Mouse (Mus musculus): ENCODE results near the gene Ccdc184. TPM values are rescaled to one million over a fixed set of nuclear protein-coding genes. Genes with fewer than 3 reads are reported as not detected.

Gene Ccdc184
- polyA plus RNA-seq, 1 experiment from 2014 or later = 23.3 TPM

- no peak for ATAC-seq (ENCODE audit: low FRiP score, low read depth)
- Histone ChIP-seq H3K36me3 (no peaks in the 10 kb centered on the region), H3K4me3 (peak overlapping the region; percentile 52), H3K4me2 (replicated peaks) (peak overlapping the region; percentile 79), H3K4me1 (0 out of 2 replicates have a peak, but pooled peaks cover 5% of the 10 kb centered on the region), H3K9ac (replicated peaks) (peak overlapping the region; percentile 59), H3K27ac (replicated peaks) (peak overlapping the region; percentile 73), H3K9me3 (no peaks in the 10 kb centered on the region), H3K27me3 (peaks cover 17% of the 10 kb centered on the region)
- 4% methylated on average over 26 of the region's 26 CpGs for WGBS
Observed at GRCm38 (mm10) chr15:98180567-98181131, 13.7 kb downstream of the Ccdc184 start.

GRCm38 (mm10) chr15:98181132-98181711 lies 14.3 kb downstream of the Ccdc184 start:
- Histone ChIP-seq H3K36me3 (no peaks in the 10 kb centered on the region), H3K27ac (replicated peaks) (peak overlapping the region; percentile 73), H3K9me3 (no peaks in the 10 kb centered on the region), H3K27me3 (peaks cover 17% of the 10 kb centered on the region), H3K4me3 (peak overlapping the region; percentile 52), H3K4me2 (replicated peaks) (peak overlapping the region; percentile 79), H3K9ac (replicated peaks) (peak overlapping the region; percentile 59), H3K4me1 (0 out of 2 replicates have a peak, but pooled peaks cover 5% of the 10 kb centered on the region)
- under 1% methylated on average over 30 of the region's 30 CpGs for WGBS
- ATAC-seq (ENCODE audit: low FRiP score, low read depth) = peak; percentile 98

GRCm38 (mm10) chr15:98181856-98182570 lies 15.1 kb downstream of the Ccdc184 start:
- 73% methylated on average over 12 of the region's 12 CpGs for WGBS
- Histone ChIP-seq H3K27me3 (peaks cover 12% of the 10 kb centered on the region), H3K27ac (replicated peaks) (no peak overlapping the region), H3K9me3 (no peaks in the 10 kb centered on the region), H3K36me3 (no peaks in the 10 kb centered on the region), H3K4me1 (0 out of 2 replicates have a peak, but pooled peaks cover 5% of the 10 kb centered on the region), H3K9ac (replicated peaks) (no peak overlapping the region), H3K4me2 (replicated peaks) (no peak overlapping the region), H3K4me3 (no peak overlapping the region; the same call in 1 of the 2 replicates)
- no peak for ATAC-seq (ENCODE audit: low FRiP score, low read depth)

DNA sequence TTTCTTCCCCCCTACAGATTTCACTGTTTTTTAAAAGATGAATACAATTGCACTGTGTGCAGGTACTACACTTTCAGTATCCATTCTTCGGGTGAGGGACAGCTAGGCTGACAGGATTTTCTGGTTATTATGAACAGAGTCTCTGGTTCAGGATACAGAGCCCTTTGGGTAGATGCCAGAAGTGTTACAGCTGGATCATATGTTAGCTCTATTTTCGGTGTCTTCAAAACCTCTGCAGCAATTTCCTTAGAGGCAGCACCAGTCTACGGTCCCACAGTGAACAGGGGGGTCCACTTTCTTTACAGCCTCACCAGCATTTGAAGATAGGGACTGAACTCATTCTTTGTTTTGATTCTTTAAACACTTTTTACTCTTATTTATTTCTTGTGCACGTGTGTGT lies 17.5 kb downstream of the Ccdc184 start:
- no peak overlapping the region for H3K4me3 ChIP-seq
- no peaks in the 10 kb centered on the region for H3K9me3 ChIP-seq
- no peaks in the 10 kb centered on the region for H3K36me3 ChIP-seq
- no peak for ATAC-seq (ENCODE audit: low FRiP score, low read depth)
- 74% methylated on average over 4 of the region's 4 CpGs for WGBS
- H3K27ac ChIP-seq (replicated peaks) = no peak overlapping the region
- 0 out of 2 replicates have a peak, but pooled peaks cover 5% of the 10 kb centered on the region for H3K4me1 ChIP-seq
- H3K9ac ChIP-seq (replicated peaks) = no peak overlapping the region
- H3K27me3 ChIP-seq = peaks cover 8% of the 10 kb centered on the region; the same call in 1 of the 2 replicates
- H3K4me2 ChIP-seq (replicated peaks) = no peak overlapping the region

DNA sequence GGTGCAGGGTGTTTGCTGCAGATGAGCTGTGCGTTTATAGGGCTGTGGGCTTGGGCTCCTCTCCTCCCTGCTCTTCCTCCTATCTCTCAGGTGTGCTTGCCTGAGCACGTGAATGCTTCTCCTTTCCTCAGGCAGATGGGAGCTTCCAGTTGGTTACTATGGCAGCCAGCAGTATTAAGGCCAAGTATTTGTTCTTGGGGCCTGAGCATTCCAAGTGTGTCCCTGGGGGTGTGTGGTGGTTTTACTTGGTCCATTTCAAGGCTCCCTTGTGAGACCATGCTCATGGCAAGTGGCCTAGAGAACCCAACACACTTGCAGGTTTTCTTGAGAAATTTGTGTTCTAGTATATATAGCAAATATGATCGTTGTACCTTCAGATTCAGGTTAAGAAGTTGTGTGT lies 28.5 kb downstream of the Ccdc184 start, which contains the start of gene Olfr288:
TSS of gene Olfr288 (minus strand) at position 101 of the 400 bp plus-strand sequence.
- no peak for ATAC-seq (ENCODE audit: low FRiP score, low read depth)
- no peaks in the 10 kb centered on the region for H3K36me3 ChIP-seq

DNA sequence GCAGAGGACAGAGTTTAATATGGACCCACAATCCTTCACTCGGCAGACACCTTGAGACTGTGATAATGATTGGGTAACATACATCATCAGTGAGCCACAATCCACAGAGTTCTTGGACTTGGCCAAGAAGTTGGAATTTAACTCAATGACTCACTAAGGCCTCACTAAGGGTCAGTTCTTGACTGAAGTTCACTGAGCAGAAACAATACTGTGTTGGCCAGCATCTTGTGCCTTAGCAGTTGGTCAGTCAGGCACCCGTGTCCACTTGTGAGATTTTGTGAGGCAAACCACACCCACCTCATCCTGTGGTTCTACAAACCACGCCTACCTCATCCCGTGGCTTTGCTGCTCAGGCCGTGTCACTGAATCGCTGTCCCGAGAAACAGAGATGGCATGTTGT lies 42.7 kb downstream of the Ccdc184 start:
- ATAC-seq (ENCODE audit: low FRiP score, low read depth) = no peak
- H3K9ac ChIP-seq (replicated peaks) = no peak overlapping the region
- H3K36me3 ChIP-seq = no peaks in the 10 kb centered on the region
- H3K4me1 ChIP-seq = no peaks in the 10 kb centered on the region
- H3K27ac ChIP-seq (replicated peaks) = no peak overlapping the region
- no peak overlapping the region for H3K4me3 ChIP-seq
- WGBS = 84% methylated on average over 7 of the region's 7 CpGs
- H3K4me2 ChIP-seq (replicated peaks) = no peak overlapping the region
- no peaks in the 10 kb centered on the region for H3K9me3 ChIP-seq
- H3K27me3 ChIP-seq = no peaks in the 10 kb centered on the region; the same call in 1 of the 2 replicates

More for the DNA sequence above, 28.5 kb downstream of the Ccdc184 start, which contains the start of gene Olfr288:
- Histone ChIP-seq H3K27ac (replicated peaks) (no peak within 1 kb of the TSS), H3K9ac (replicated peaks) (no peak within 1 kb of the TSS), H3K4me1 (no peaks in the 10 kb centered on the region), H3K4me2 (replicated peaks) (no peak within 1 kb of the TSS), H3K4me3 (no peak within 1 kb of the TSS), H3K9me3 (no peaks in the 10 kb centered on the region), H3K27me3 (no peaks in the 10 kb centered on the region)
- 75% methylated on average over 3 of the region's 3 CpGs for WGBS

- H3K4me1 ChIP-seq = no peaks in the 10 kb centered on the region
- ATAC-seq (ENCODE audit: low FRiP score, low read depth) = no peak
Observed at GRCm38 (mm10) chr15:98213336-98213870, 46.4 kb downstream of the Ccdc184 start.

GRCm38 (mm10) chr15:98214130-98214529 lies 47.2 kb downstream of the Ccdc184 start:
- 76% methylated on average over 5 of the region's 5 CpGs for WGBS
- Histone ChIP-seq H3K9me3 (no peaks in the 10 kb centered on the region), H3K9ac (replicated peaks) (no peak overlapping the region), H3K27ac (replicated peaks) (no peak overlapping the region), H3K36me3 (no peaks in the 10 kb centered on the region), H3K4me1 (no peaks in the 10 kb centered on the region), H3K4me2 (replicated peaks) (no peak overlapping the region), H3K4me3 (no peak overlapping the region), H3K27me3 (no peaks in the 10 kb centered on the region)
- no peak for ATAC-seq (ENCODE audit: low FRiP score, low read depth)

More at GRCm38 (mm10) chr15:98213336-98213870, 46.4 kb downstream of the Ccdc184 start:
- Histone ChIP-seq H3K4me2 (replicated peaks) (no peak overlapping the region), H3K9me3 (no peaks in the 10 kb centered on the region), H3K4me3 (no peak overlapping the region), H3K27me3 (no peaks in the 10 kb centered on the region), H3K9ac (replicated peaks) (no peak overlapping the region), H3K27ac (replicated peaks) (no peak overlapping the region), H3K36me3 (no peaks in the 10 kb centered on the region)
- WGBS = 83% methylated on average over 5 of the region's 5 CpGs

Other genes with a start within 250 kb of the Ccdc184 start
- 52.8 and 58.2 TPM in 2 replicates for gene Tmem106c, start 203.0 kb upstream of the Ccdc184 start, polyA plus RNA-seq (2016; fragmentation: Nextera tagmentation; extraction: Ambion mirVana)
- 137 and 194 TPM in 2 replicates for gene Col2a1, start 162.5 kb upstream of the Ccdc184 start, polyA plus RNA-seq (2016; fragmentation: Nextera tagmentation; extraction: Ambion mirVana)
- 52.1 and 54.8 TPM in 2 replicates for gene Pfkm, start 74.6 kb upstream of the Ccdc184 start, polyA plus RNA-seq (2016; fragmentation: Nextera tagmentation; extraction: Ambion mirVana)
- 41.4 and 41.6 TPM in 2 replicates for gene Senp1, start 73.4 kb upstream of the Ccdc184 start, polyA plus RNA-seq (2016; fragmentation: Nextera tagmentation; extraction: Ambion mirVana)
- 42.5 and 45.0 TPM in 2 replicates for gene Asb8, start 1.5 kb upstream of the Ccdc184 start, polyA plus RNA-seq (2016; fragmentation: Nextera tagmentation; extraction: Ambion mirVana)
- not detected in 2 replicates for gene Olfr288, start 28.4 kb downstream of the Ccdc184 start, polyA plus RNA-seq (2016; fragmentation: Nextera tagmentation; extraction: Ambion mirVana)
- gene Gm44579, start 53.8 kb downstream of the Ccdc184 start, polyA plus RNA-seq (2016; fragmentation: Nextera tagmentation; extraction: Ambion mirVana) = not detected in 2 replicates
- gene Olfr287, start 53.9 kb downstream of the Ccdc184 start, polyA plus RNA-seq (2016; fragmentation: Nextera tagmentation; extraction: Ambion mirVana) = not detected in 2 replicates
- gene Olfr286, start 67.3 kb downstream of the Ccdc184 start, polyA plus RNA-seq (2016; fragmentation: Nextera tagmentation; extraction: Ambion mirVana) = not detected in 2 replicates
- gene H1fnt, start 90.1 kb downstream of the Ccdc184 start, polyA plus RNA-seq (2016; fragmentation: Nextera tagmentation; extraction: Ambion mirVana) = not detected in 2 replicates
- 2.3 and 2.9 TPM in 2 replicates for gene Zfp641, start 129.0 kb downstream of the Ccdc184 start, polyA plus RNA-seq (2016; fragmentation: Nextera tagmentation; extraction: Ambion mirVana)
- gene Olfr285, start 150.2 kb downstream of the Ccdc184 start, polyA plus RNA-seq (2016; fragmentation: Nextera tagmentation; extraction: Ambion mirVana) = not detected in 2 replicates
- gene Olfr284, start 173.8 kb downstream of the Ccdc184 start, polyA plus RNA-seq (2016; fragmentation: Nextera tagmentation; extraction: Ambion mirVana) = not detected in 2 replicates
- gene Olfr283, start 213.8 kb downstream of the Ccdc184 start, polyA plus RNA-seq (2016; fragmentation: Nextera tagmentation; extraction: Ambion mirVana) = not detected in 2 replicates